Mouse (Mus musculus): ENCODE measurements at regions not wholly inside any gene's neighbourhood (a gene's known extent, or its start where the extent isn't known, plus 50 kb on each side); places are given as distances from the start of the nearest gene placed in this dataset.

- ATAC-seq (ENCODE audit: low FRiP score): no peak
- 89% methylated on average over 2 of the region's 2 CpGs for WGBS
- Histone ChIP-seq H3K27me3 (no peaks in the 10 kb centered on the region), H3K4me3 (replicated peaks) (no peak overlapping the region), H3K36me3 (replicated peaks) (no peaks in the 10 kb centered on the region), H3K9me3 (0 out of 2 replicates have a peak, but pooled peaks cover 3% of the 10 kb centered on the region), H3K4me2 (no peak overlapping the region), H3K27ac (no peak overlapping the region), H3K4me1 (no peaks in the 10 kb centered on the region), H3K9ac (no peak overlapping the region)
These were observed 1211.6 kb downstream of the Galc start for GRCm38 (mm10) chr12:97047674-97048073.

Measured in forebrain, embryonic 12.5 days (tissue).